ENCODE assay signal across 8 mouse cellular contexts in the genomic region with DNA sequence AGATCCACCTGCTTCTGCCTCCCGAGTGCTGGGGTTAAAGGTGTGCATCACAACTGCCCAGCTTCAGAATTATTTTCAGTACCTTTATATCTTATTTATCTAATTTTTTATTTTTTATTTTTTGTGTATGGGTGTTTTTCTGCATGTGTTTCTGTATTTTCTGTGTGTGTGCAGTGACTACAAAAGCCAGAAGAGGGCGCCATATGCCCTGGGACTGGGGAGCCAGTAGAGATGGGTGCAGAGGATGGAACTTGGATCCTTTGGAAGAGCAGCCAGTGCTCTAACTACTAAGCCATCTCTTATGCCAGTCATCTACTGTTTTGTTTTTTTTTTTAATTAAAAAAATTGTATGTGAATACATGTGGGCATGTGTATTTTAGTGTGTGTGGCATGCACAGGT. TPM values are rescaled to one million over a fixed set of nuclear protein-coding genes. Genes with fewer than 3 reads are reported as not detected.
DNase-seq lines count a peak whose midpoint lies in the region; ATAC-seq and TF ChIP-seq lines count a peak whose summit lies in the region.

No protein-coding gene starts in this region.

- 73% methylated on average over 2 of the region's 2 CpGs for WGBS in kidney, postnatal 0 days
- WGBS in kidney, embryonic 15.5 days = 74% methylated on average over 2 of the region's 2 CpGs

- TF ChIP-seq POLR2A in ES-Bruce4 (IDR thresholded peaks at IDR 0.05; ENCODE audit: insufficient read depth, low read length) = no peak

- intact Hi-C loops in gastrocnemius, postnatal 36 days (cut with DNase I) = no loop called here

- H3K4me3 ChIP-seq in kidney, postnatal 0 days (replicated peaks; ENCODE audit: low read depth, low read length) = no peak overlapping the region
- H3K4me3 ChIP-seq in kidney, embryonic 15.5 days (replicated peaks) = no peak overlapping the region
- H3K4me3 ChIP-seq in ES-Bruce4 (ENCODE audit: low read depth, low read length) = no peak overlapping the region

- no peak for ATAC-seq in kidney, postnatal 0 days (replicated peaks; ENCODE audit: low FRiP score, low read depth)
- ATAC-seq in kidney, embryonic 15.5 days (replicated peaks; ENCODE audit: low FRiP score) = no peak
- peak; percentile 59 for ATAC-seq in megakaryocyte, adult 5-6 weeks (ENCODE audit: poor library complexity, severe bottlenecking)

- H3K9ac ChIP-seq in kidney, postnatal 0 days (ENCODE audit: low read depth, low read length) = no peak overlapping the region
- H3K9ac ChIP-seq in kidney, embryonic 15.5 days = no peak overlapping the region
- no peak overlapping the region for H3K9ac ChIP-seq in ES-Bruce4 (ENCODE audit: low read depth, poor library complexity, severe bottlenecking)

- TF ChIP-seq CTCF in kidney, postnatal 0 days (IDR thresholded peaks at IDR 0.05; ENCODE audit: low read depth) = peak; percentile 64
- peak; percentile 84 for TF ChIP-seq CTCF in ES-Bruce4 (IDR thresholded peaks at IDR 0.05; ENCODE audit: low read depth, low read length)

- no peaks in the 10 kb centered on the region for H3K36me3 ChIP-seq in kidney, postnatal 0 days (ENCODE audit: insufficient read depth, low read length)
- H3K36me3 ChIP-seq in kidney, embryonic 15.5 days = peaks cover 18% of the 10 kb centered on the region
- no peaks in the 10 kb centered on the region for H3K36me3 ChIP-seq in ES-Bruce4 (ENCODE audit: control insufficient read depth, insufficient read depth, low read length, poor library complexity, severe bottlenecking)

- no peak overlapping the region for H3K27ac ChIP-seq in kidney, postnatal 0 days
- no peak overlapping the region for H3K27ac ChIP-seq in kidney, embryonic 15.5 days
- no peak overlapping the region for H3K27ac ChIP-seq in ES-Bruce4 (ENCODE audit: insufficient read depth, low read length)

- peak; percentile 24 for DNase-seq in kidney, postnatal 0 days (ENCODE audit: low spot score)
- peak; percentile 27 to 36 for DNase-seq in adrenal gland, postnatal 36 days
- DNase-seq in left cerebral cortex, adult 8-10 months (ENCODE audit: low spot score in 2 of 2) = no peak
- no peak for DNase-seq in layer of hippocampus, postnatal 36 days
- DNase-seq in gastrocnemius, postnatal 36 days = no peak

- no peaks in the 10 kb centered on the region for H3K27me3 ChIP-seq in kidney, postnatal 0 days (ENCODE audit: insufficient read depth, low read length)
- H3K27me3 ChIP-seq in kidney, embryonic 15.5 days = no peaks in the 10 kb centered on the region
- no peaks in the 10 kb centered on the region for H3K27me3 ChIP-seq in ES-Bruce4 (ENCODE audit: control insufficient read depth, insufficient read depth, low read length, poor library complexity, severe bottlenecking)

- H3K4me2 ChIP-seq in kidney, postnatal 0 days (ENCODE audit: low read length) = no peak overlapping the region
- no peak overlapping the region for H3K4me2 ChIP-seq in kidney, embryonic 15.5 days

- H3K4me1 ChIP-seq in kidney, postnatal 0 days (replicated peaks; ENCODE audit: insufficient read depth, low read length) = no peaks in the 10 kb centered on the region
- H3K4me1 ChIP-seq in kidney, embryonic 15.5 days = no peaks in the 10 kb centered on the region
- H3K4me1 ChIP-seq in ES-Bruce4 (ENCODE audit: control insufficient read depth, insufficient read depth, low read length) = no peaks in the 10 kb centered on the region

- TF ChIP-seq EP300 in ES-Bruce4 (IDR thresholded peaks at IDR 0.05; ENCODE audit: insufficient read depth, low read depth, low read length) = no peak

- no peaks in the 10 kb centered on the region for H3K9me3 ChIP-seq in kidney, postnatal 0 days (replicated peaks; ENCODE audit: low read length)
- no peaks in the 10 kb centered on the region for H3K9me3 ChIP-seq in kidney, embryonic 15.5 days (replicated peaks)
- no peaks in the 10 kb centered on the region for H3K9me3 ChIP-seq in ES-Bruce4 (replicated peaks; ENCODE audit: control insufficient read depth, insufficient read depth, low read length, poor library complexity, severe bottlenecking)

RNA-seq across cellular contexts. Expression of gene Klc2, which starts 46.0 kb away (rescaled TPM):
- 18.1 and 20.2 TPM in 2 replicates for polyA plus RNA-seq in kidney, postnatal 0 days (2015; fragmentation: Nextera tagmentation; extraction: Ambion mirVana)
- 27.5 and 27.8 TPM in 2 replicates for polyA plus RNA-seq in kidney, embryonic 15.5 days (2015; fragmentation: Nextera tagmentation; extraction: Ambion mirVana)
- 24.5 and 24.7 TPM in 2 replicates for polyA plus RNA-seq in ES-Bruce4 (2011; ENCODE audit: insufficient read depth, insufficient read length, low read depth, missing spikeins)
- 10 to 100 TPM; 44.3 to 48.4 TPM for total RNA-seq in adrenal gland, postnatal 36 days (2021)
- total RNA-seq in megakaryocyte, adult 5-6 weeks (2015) = 2.1 and 3.2 TPM in 2 replicates
- 2.1 and 4.6 TPM in 2 replicates for total RNA-seq in megakaryocyte, adult 5-6 weeks (2017)
- 100 to 1,000 TPM; 237 to 265 (median 247) TPM for total RNA-seq in left cerebral cortex, adult 8-10 months (2022)
- total RNA-seq in layer of hippocampus, postnatal 36 days (2021) = 100 to 1,000 TPM; 224 to 226 TPM
- total RNA-seq in gastrocnemius, postnatal 36 days (2021) = 10 to 100 TPM; 53.0 to 56.6 TPM

RNA-seq across cellular contexts. Expression of gene Rab1b, which starts 57.5 kb away (rescaled TPM):
- 270 and 284 TPM in 2 replicates for polyA plus RNA-seq in kidney, postnatal 0 days (2015; fragmentation: Nextera tagmentation; extraction: Ambion mirVana)
- 268 and 290 TPM in 2 replicates for polyA plus RNA-seq in kidney, embryonic 15.5 days (2015; fragmentation: Nextera tagmentation; extraction: Ambion mirVana)
- 70.5 and 75.3 TPM in 2 replicates for polyA plus RNA-seq in ES-Bruce4 (2011; ENCODE audit: insufficient read depth, insufficient read length, low read depth, missing spikeins)
- 100 to 1,000 TPM; 165 to 190 TPM for total RNA-seq in adrenal gland, postnatal 36 days (2021)
- 67.7 and 77.3 TPM in 2 replicates for total RNA-seq in megakaryocyte, adult 5-6 weeks (2015)
- total RNA-seq in megakaryocyte, adult 5-6 weeks (2017) = 120 and 127 TPM in 2 replicates
- 100 to 1,000 TPM; 146 to 171 (median 156) TPM for total RNA-seq in left cerebral cortex, adult 8-10 months (2022)
- 100 to 1,000 TPM; 162 to 163 TPM for total RNA-seq in layer of hippocampus, postnatal 36 days (2021)
- 100 to 1,000 TPM; 103 to 110 TPM for total RNA-seq in gastrocnemius, postnatal 36 days (2021)

Comparison
In these comparisons a context has a peak if more than half of its experiments do, and no peak if none do; other contexts are left out.
1. DNase-seq: peak in kidney, postnatal 0 days (single experiment) and adrenal gland, postnatal 36 days (2 of 2); none in left cerebral cortex, adult 8-10 months (0 of 2), layer of hippocampus, postnatal 36 days (0 of 2) and gastrocnemius, postnatal 36 days (0 of 2).
2. RNA of gene Klc2, which starts 46.0 kb away (total RNA-seq): 237 to 265 TPM in left cerebral cortex, adult 8-10 months, 224 to 226 TPM in layer of hippocampus, postnatal 36 days, 53.0 to 56.6 TPM in gastrocnemius, postnatal 36 days and 44.3 to 48.4 TPM in adrenal gland, postnatal 36 days; 2.1 to 4.6 TPM in megakaryocyte, adult 5-6 weeks; every median in the first group is over 4 times any median in the second.